Mouse (Mus musculus) cerebellum, adult 2 months (tissue): ENCODE results near the gene Gltp.

Source experiments
- CTCF ChIP-seq: fragments of 200-500 bp; IDR thresholded peaks from 2 replicates; pipeline ENCODE4 v1.5.1; 2011; ENCODE audit warnings: low read depth, mild to moderate bottlenecking, control low read depth, low read length, moderate library complexity, borderline replicate concordance; ENCODE audit not compliant: insufficient read depth
- POLR2A ChIP-seq: fragments of 200-500 bp; IDR thresholded peaks from 2 replicates; pipeline ENCODE4 v1.6.1; 2011; ENCODE audit warnings: low read length, control low read depth, borderline replicate concordance; ENCODE audit not compliant: insufficient read depth

DNA sequence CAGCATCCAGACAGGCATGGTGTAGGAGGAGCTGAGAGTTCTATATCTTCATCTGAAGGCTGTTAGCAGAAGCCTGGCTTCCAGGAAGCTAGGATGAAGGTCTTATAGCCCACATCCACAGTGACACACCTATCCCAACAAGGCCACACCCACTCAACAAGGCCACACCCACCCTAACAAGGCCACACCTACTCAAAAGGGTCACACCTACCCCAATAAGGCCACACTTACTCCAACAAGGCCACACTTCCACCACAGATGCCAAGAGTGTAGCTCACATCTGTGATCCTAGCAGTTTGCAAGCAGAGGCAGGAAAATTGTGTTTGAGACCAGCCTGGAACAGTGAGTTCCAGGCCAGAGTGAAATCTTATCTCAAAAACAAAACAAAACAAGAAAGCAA is 2.9 kb downstream of the Gltp start:
- TF ChIP-seq POLR2A: no peak
- TF ChIP-seq CTCF: no peak
